Mouse (Mus musculus): ENCODE measurements around the gene Sart1.

DNA sequence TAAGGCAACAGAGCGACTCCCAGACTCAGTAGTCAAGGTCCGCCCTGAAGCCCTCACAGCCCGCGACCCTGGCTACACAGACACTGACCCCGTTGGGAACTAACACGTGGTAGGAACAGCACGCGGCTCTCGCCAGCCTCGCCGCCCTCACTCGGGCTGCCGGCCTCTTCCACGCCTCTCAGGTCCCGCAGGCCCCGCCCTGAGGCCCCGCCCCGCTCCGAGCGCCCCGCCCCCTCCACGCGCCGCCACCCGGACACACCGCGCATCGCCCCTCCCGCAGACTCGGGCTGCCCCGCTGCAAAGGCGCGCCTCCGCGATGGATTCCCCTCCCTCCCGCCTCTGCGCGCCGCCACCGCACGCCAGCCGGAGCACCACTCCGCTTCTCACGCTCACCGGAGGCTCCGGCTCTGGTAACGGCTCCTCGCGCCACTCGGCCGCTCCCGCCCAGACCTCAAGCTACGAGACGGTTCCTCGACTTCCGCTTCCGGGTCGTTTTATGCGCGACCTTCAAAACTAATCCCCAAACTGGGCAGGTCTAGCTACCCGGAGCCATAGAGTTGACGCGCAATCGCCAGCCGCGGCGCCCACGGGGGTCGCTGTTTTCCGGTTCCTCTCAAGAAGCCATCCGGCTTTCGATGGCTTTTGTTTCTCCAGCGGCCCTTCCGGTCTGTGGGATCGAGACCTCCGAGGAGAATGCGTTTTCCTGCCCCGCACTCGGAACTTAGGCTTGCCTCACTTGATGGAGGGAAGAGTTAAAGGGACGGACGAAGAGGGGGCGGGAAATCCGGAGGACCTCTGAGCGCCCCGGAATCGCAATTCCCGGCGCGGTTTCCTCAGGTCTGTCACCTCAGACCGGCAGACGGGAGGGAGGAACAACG is 22.1 kb downstream of the Sart1 start, which contains the start of gene Eif1ad:
- TF ChIP-seq MAFK (IDR thresholded peaks at IDR 0.05; ENCODE audit: insufficient read depth, low read depth, low read length) = no peak
- peak; percentile 47; the same call in 1 of the 2 replicates for TF ChIP-seq CHD2 (IDR thresholded peaks at IDR 0.05; ENCODE audit: low read depth, low read length)
- TF ChIP-seq ZNF384 (IDR thresholded peaks at IDR 0.05; ENCODE audit: low read depth, low read length) = no peak

All from ES-E14 (cell line).